Mouse (Mus musculus) B cell, adult 2 months (primary cell): ENCODE measurements around the gene Lrrc28.

ENCODE experiments used
- DNase-seq, 2 experiments: peaks; one replicate each; pipeline ENCODE4 v3.0.0; 2022

Gene Lrrc28

GRCm38 (mm10) chr7:67644291-67644690, 777 bp downstream of the Lrrc28 start:
- DNase-seq, result peak in 1 of 2 experiments; percentile 3

GRCm38 (mm10) chr7:67642955-67643354, 2.1 kb downstream of the Lrrc28 start:
- no peak for DNase-seq

GRCm38 (mm10) chr7:67639006-67639405, 6.1 kb downstream of the Lrrc28 start:
- no peak for DNase-seq

- DNase-seq, result no peak
Observed at GRCm38 (mm10) chr7:67636161-67636560, 8.9 kb downstream of the Lrrc28 start.

GRCm38 (mm10) chr7:67634210-67634609, 10.9 kb downstream of the Lrrc28 start:
- no peak for DNase-seq

GRCm38 (mm10) chr7:67632380-67632779, 12.7 kb downstream of the Lrrc28 start:
- peak; percentile 48 to 52 for DNase-seq

- peak; percentile 74 to 80 for DNase-seq
Observed at GRCm38 (mm10) chr7:67630817-67631216, 14.3 kb downstream of the Lrrc28 start.

GRCm38 (mm10) chr7:67629681-67630080, 15.4 kb downstream of the Lrrc28 start:
- no peak for DNase-seq

GRCm38 (mm10) chr7:67626671-67627070, 18.4 kb downstream of the Lrrc28 start:
- no peak for DNase-seq

- no peak for DNase-seq
Observed at GRCm38 (mm10) chr7:67622151-67622550, 22.9 kb downstream of the Lrrc28 start.

GRCm38 (mm10) chr7:67619836-67620235, 25.2 kb downstream of the Lrrc28 start:
- no peak for DNase-seq

GRCm38 (mm10) chr7:67618316-67618715, 26.8 kb downstream of the Lrrc28 start:
- no peak for DNase-seq

- no peak for DNase-seq
Observed at GRCm38 (mm10) chr7:67617646-67618045, 27.4 kb downstream of the Lrrc28 start.

GRCm38 (mm10) chr7:67616890-67617289, 28.2 kb downstream of the Lrrc28 start:
- DNase-seq, result no peak

- no peak for DNase-seq
Observed at GRCm38 (mm10) chr7:67614464-67614861, 30.6 kb downstream of the Lrrc28 start.

GRCm38 (mm10) chr7:67613795-67614463, 31.1 kb downstream of the Lrrc28 start:
- no peak for DNase-seq

GRCm38 (mm10) chr7:67608348-67609024, 36.6 kb downstream of the Lrrc28 start:
- no peak for DNase-seq

GRCm38 (mm10) chr7:67607669-67608347, 37.3 kb downstream of the Lrrc28 start:
- DNase-seq, result no peak

- no peak for DNase-seq
Observed at GRCm38 (mm10) chr7:67606250-67606649, 38.8 kb downstream of the Lrrc28 start.

GRCm38 (mm10) chr7:67605114-67605513, 40.0 kb downstream of the Lrrc28 start:
- DNase-seq, result no peak

- DNase-seq, result no peak
Observed at GRCm38 (mm10) chr7:67598050-67598449, 47.0 kb downstream of the Lrrc28 start.

GRCm38 (mm10) chr7:67596961-67597360, 48.1 kb downstream of the Lrrc28 start:
- DNase-seq, result no peak

- no peak for DNase-seq
Observed at GRCm38 (mm10) chr7:67596322-67596721, 48.7 kb downstream of the Lrrc28 start.

- DNase-seq, result no peak
Observed at GRCm38 (mm10) chr7:67593902-67594301, 51.2 kb downstream of the Lrrc28 start.
